Mouse (Mus musculus): ENCODE measurements around the gene Spsb1.

GRCm38 (mm10) chr4:149966252-149966651 is 11.4 kb upstream of the Spsb1 start:
- TF ChIP-seq NRF1 (IDR thresholded peaks at IDR 0.05; ENCODE audit: low read depth, low read length) (no peak), MAFK (IDR thresholded peaks at IDR 0.05; ENCODE audit: insufficient replicate concordance, low read length) (no peak), MAX (IDR thresholded peaks at IDR 0.05; ENCODE audit: low read length) (no peak), EP300 (IDR thresholded peaks at IDR 0.05; ENCODE audit: low read length) (no peak), MXI1 (IDR thresholded peaks at IDR 0.05; ENCODE audit: low read depth, low read length) (no peak), USF1 (IDR thresholded peaks at IDR 0.05; ENCODE audit: low read depth, low read length) (no peak), GABPA (IDR thresholded peaks at IDR 0.05; ENCODE audit: insufficient replicate concordance, low read depth, low read length) (no peak), RAD21 (IDR thresholded peaks at IDR 0.05; ENCODE audit: low read depth, low read length) (no peak), CTCF (conservative IDR thresholded peaks at IDR 0.05 in 1 of 2, IDR thresholded peaks at IDR 0.05 in 1 of 2; ENCODE audit: low read depth in 2 of 2, low read length in 2 of 2) (no peak), UBTF (IDR thresholded peaks at IDR 0.05; ENCODE audit: low read depth, low read length) (no peak), KAT2A (IDR thresholded peaks at IDR 0.05; ENCODE audit: insufficient replicate concordance, low read length) (no peak), POLR2A (IDR thresholded peaks at IDR 0.05; ENCODE audit: low read depth, low read length) (no peak)
